Mouse (Mus musculus) forebrain, postnatal 0 days (tissue): Measurements from ENCODE around the gene Atxn7l2. TPM values are rescaled to one million over a fixed set of nuclear protein-coding genes. Genes with fewer than 3 reads are reported as not detected.

ENCODE experiments used
- ATAC-seq: fragments of 200-750 bp; cut with Nextera tagmentation; 2 replicates; pipeline ENCODE4 v1.8.0; 2017; ENCODE audit warnings: mild to moderate bottlenecking, moderate library complexity
- DNase-seq: peaks from one replicate; pipeline ENCODE4 v3.0.0-alpha.2; 2015
- H3K27ac ChIP-seq: fragments of 300-500 bp; sonication (generic); 2 replicates; pipeline ENCODE4 v1.5.1; 2014; ENCODE audit warnings: low read depth, mild to moderate bottlenecking, antibody characterized with exemption, low read length, moderate library complexity, mixed read lengths
- H3K27me3 ChIP-seq: fragments of 300-500 bp; sonication (generic); 2 replicates; pipeline ENCODE4 v1.6.1; 2014; ENCODE audit warnings: mild to moderate bottlenecking, low read length, mixed read lengths; ENCODE audit not compliant: insufficient read depth
- H3K36me3 ChIP-seq: fragments of 300-500 bp; sonication (generic); 2 replicates; pipeline ENCODE4 v1.6.1; 2014; ENCODE audit warnings: mild to moderate bottlenecking, moderate library complexity; ENCODE audit not compliant: insufficient read depth
- H3K4me1 ChIP-seq: fragments of 300-500 bp; sonication (generic); 2 replicates; pipeline ENCODE4 v1.6.1; 2014; ENCODE audit warnings: antibody characterized with exemption; ENCODE audit not compliant: insufficient read depth
- H3K4me2 ChIP-seq: fragments of 300-500 bp; sonication (generic); 2 replicates; pipeline ENCODE4 v1.6.1; 2014; ENCODE audit warnings: low read depth, mild to moderate bottlenecking, moderate library complexity
- H3K4me3 ChIP-seq: fragments of 300-500 bp; sonication (generic); 2 replicates; pipeline ENCODE4 v1.5.1; 2014; ENCODE audit warnings: low read depth, low read length, mixed read lengths
- H3K9ac ChIP-seq: fragments of 300-500 bp; sonication (generic); 2 replicates; pipeline ENCODE4 v1.6.1; 2014; ENCODE audit warnings: mild to moderate bottlenecking
- H3K9me3 ChIP-seq: fragments of 300-500 bp; sonication (generic); 2 replicates; pipeline ENCODE4 v1.6.1; 2016; ENCODE audit warnings: low read length
- CTCF ChIP-seq: sonication (generic); IDR thresholded peaks from 2 replicates; pipeline ENCODE4 v1.5.1; 2016; ENCODE audit warnings: antibody characterized with exemption, control low read depth, low read depth
- WGBS: fragments of 180-500 bp; shearing (Covaris S2); extraction: QIAGEN DNeasy Blood & Tissue Kit; methylation state at CpG from one replicate; pipeline ENCODE4 v1.1.7; 2014; 5-methylcytosine and 5-hydroxymethylcytosine counted together
- polyA plus RNA-seq: library from polyadenylated mRNA; unstranded; fragments of >200 nt; fragmentation: Nextera tagmentation; extraction: Ambion mirVana; gene quantifications from 2 replicates; pipeline ENCODE4 v1.2.1, GENCODE M21; 2015
- total RNA-seq: library from RNA; depleted of rRNA; stranded (reverse); fragments of >200 nt; gene quantifications from 2 replicates; pipeline ENCODE4 v1.2.3, GENCODE M21; 2014

The Atxn7l2 gene
- total and polyA plus RNA-seq, 2 experiments from 2014 or later: 20.7 to 22.0 TPM

DNA sequence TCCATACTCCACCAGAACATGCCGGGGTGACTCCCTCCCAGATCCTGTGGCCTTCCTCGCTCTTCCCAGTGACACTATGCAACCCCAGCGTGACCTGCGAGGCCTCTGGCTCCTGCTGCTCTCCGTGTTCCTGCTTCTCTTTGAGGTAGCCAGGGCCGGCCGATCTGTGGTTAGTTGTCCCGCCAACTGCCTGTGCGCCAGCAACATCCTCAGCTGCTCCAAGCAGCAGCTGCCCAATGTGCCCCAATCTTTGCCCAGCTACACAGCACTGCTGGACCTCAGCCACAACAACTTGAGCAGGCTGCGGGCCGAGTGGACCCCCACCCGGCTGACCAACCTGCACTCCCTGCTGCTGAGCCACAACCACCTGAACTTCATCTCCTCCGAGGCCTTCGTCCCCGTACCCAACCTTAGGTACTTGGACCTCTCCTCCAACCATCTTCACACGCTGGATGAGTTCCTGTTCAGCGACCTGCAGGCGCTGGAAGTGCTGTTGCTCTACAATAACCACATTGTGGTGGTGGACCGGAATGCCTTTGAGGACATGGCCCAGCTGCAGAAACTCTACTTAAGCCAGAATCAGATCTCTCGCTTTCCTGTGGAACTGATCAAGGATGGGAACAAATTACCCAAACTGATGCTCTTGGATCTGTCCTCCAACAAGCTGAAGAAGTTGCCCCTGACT is 23.5 kb downstream of the Atxn7l2 start:
- ATAC-seq: no peak; the same call in 1 of the 2 replicates
- H3K27ac ChIP-seq: no peak overlapping the region
- no peak for DNase-seq
- no peaks in the 10 kb centered on the region for H3K9me3 ChIP-seq
- H3K36me3 ChIP-seq: peaks cover 9% of the 10 kb centered on the region
- peak overlapping the region; percentile 76 for H3K4me3 ChIP-seq
- H3K4me2 ChIP-seq: peak overlapping the region; percentile 85
- H3K27me3 ChIP-seq: no peaks in the 10 kb centered on the region
- no peak for TF ChIP-seq CTCF
- H3K4me1 ChIP-seq: peaks cover 15% of the 10 kb centered on the region
- 66% methylated on average over 20 of the region's 20 CpGs for WGBS
- H3K9ac ChIP-seq: peak overlapping the region; percentile 75; the same call in 1 of the 2 replicates

DNA sequence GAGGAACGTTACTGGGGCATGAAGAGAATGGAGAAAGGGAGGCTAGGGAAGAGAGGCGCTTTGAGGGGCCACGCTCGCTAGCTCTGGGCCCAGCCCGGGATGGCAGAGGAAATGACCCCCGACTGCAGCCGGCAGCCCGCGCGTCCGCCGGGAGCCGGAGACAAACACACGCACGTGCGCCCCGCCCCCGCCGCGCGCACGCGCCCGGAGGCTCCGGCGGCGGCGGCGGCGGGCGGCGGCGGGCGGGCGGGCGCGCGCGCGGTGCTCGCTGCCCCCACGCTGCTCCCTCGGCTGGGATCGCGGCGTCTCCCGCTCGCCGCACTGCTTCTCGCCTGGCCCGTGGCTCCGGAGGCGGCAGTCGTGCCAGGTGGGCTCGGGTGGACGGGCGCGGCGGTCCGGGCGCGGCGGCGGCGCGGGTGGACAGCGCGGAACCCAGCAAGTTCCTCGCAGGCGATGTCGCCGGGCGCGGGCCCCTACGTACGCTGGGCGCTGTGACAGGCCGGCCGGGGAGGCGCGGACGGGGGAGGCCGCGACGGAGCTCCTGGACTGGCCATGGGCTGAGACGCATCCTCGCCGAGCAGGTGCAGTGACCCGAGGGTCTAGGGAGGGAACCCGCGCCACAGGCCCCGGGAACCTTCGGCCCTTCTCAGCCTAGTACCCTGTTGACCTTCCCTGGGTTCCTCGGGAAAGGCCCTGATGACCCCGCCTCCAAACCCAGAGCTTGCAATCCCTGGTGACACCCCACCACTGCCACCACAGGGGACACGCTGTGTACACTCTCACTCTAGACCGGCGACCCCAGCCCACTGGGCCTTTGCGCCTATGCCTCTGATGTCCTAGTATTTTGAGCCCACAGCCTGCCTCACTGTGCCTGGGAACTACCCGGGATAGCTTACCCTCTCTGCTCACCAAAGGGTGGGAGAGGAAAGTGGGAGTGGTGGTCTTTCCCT is 24.4 kb downstream of the Atxn7l2 start, which contains the start of gene Amigo1:
Gene Amigo1, plus strand, starts transcription at position 238 of the 950 bp plus-strand sequence.
- Histone ChIP-seq H3K9ac (peak within 1 kb of the TSS; percentile 75), H3K4me2 (peak within 1 kb of the TSS; percentile 85), H3K9me3 (no peaks in the 10 kb centered on the region), H3K4me1 (peaks cover 15% of the 10 kb centered on the region), H3K36me3 (peaks cover 9% of the 10 kb centered on the region), H3K4me3 (peak within 1 kb of the TSS; percentile 76), H3K27ac (peak within 1 kb of the TSS; percentile 54), H3K27me3 (no peaks in the 10 kb centered on the region)
- no peak for TF ChIP-seq CTCF
- ATAC-seq (peak; percentile 73), DNase-seq (peak; percentile 62)
- 1% methylated on average over 65 of the region's 100 CpGs for WGBS

DNA sequence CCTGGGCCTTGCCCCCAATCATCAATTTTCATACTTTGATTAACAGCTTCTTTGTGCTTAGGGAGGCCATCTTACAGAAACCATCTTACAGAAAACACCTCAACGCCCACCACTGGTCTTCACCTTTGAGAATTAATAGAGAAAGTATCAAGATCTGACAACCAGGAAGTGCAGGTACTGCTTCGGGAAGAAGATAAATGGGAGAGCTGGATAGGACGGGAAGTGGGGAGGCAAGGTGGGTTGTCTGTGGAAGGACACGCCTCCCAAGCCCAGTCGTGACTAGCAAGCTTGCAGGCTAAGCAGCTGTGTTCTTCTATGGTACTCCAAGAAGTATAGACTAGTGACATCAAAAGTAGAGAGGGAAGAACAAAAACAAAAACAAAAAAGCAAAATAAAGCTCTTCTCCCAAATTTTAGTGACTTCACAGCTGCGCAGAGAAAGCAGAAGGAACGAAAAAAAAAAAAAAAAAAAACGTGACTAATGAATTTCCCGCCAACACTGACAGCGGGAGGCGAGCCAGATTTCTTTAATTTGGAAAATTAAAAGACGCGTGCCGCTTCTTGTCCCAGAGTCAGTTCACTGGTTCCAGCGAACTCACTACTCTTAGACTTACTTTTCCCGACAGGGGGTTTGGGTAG is 25.2 kb downstream of the Atxn7l2 start:
- peak overlapping the region; percentile 85 for H3K4me2 ChIP-seq
- no peak overlapping the region; the same call in 1 of the 2 replicates for H3K27ac ChIP-seq
- TF ChIP-seq CTCF: no peak
- no peaks in the 10 kb centered on the region for H3K27me3 ChIP-seq
- H3K4me3 ChIP-seq: peak overlapping the region; percentile 76
- H3K4me1 ChIP-seq: peaks cover 15% of the 10 kb centered on the region
- DNase-seq (no peak), ATAC-seq (peak; percentile 40; the same call in 1 of the 2 replicates)
- WGBS: 4% methylated on average over 16 of the region's 16 CpGs
- H3K36me3 ChIP-seq: peaks cover 6% of the 10 kb centered on the region
- H3K9me3 ChIP-seq: no peaks in the 10 kb centered on the region
- peak overlapping the region; percentile 75 for H3K9ac ChIP-seq

DNA sequence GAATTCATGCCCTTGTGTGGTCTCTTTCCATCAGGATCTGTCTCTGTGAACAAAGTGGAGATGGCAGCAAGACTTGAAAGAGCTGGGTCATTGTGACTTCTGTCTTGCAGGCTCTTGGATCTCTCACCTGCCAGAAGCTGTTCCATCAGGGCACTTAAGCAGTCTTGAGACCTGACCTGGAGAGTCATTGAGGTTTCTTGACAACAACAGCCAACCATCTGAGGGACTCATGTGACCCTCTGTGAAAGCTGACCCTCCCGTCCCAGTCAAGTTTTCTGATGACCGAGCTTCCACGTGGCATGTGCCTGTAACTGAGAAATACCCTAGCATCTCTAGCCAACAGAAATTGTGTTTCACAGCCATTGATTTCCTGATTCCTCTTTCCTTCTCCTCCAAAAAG is 26.0 kb downstream of the Atxn7l2 start:
- Histone ChIP-seq H3K9ac (no peak overlapping the region), H3K9me3 (no peaks in the 10 kb centered on the region), H3K4me2 (no peak overlapping the region), H3K4me3 (no peak overlapping the region), H3K36me3 (peaks cover 5% of the 10 kb centered on the region), H3K4me1 (peaks cover 15% of the 10 kb centered on the region), H3K27ac (no peak overlapping the region), H3K27me3 (no peaks in the 10 kb centered on the region)
- WGBS: 87% methylated on average over 3 of the region's 3 CpGs
- TF ChIP-seq CTCF: no peak
- no peak for ATAC-seq
- no peak for DNase-seq

DNA sequence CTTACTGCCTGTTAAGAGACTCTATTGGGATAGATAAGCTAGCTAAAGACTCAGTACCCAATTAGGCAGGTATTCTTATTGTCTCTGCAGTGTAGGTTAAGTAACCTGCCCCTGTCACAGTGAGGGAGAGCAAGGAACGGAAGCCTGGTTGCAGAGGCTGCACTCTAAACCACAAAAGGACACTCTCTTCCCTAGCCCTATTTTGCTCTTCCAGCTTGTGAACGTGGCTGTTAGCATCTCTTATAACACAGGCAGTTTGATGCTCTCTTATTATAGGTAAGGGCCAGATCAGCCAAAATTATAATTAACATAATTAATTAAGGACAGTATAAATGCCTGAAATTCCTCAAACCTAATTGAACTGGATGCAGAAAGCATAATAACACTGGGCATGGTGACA is 30.2 kb downstream of the Atxn7l2 start:
- no peak for ATAC-seq
- no peak for TF ChIP-seq CTCF
- WGBS: 19% methylated on average over 2 of the region's 2 CpGs

DNA sequence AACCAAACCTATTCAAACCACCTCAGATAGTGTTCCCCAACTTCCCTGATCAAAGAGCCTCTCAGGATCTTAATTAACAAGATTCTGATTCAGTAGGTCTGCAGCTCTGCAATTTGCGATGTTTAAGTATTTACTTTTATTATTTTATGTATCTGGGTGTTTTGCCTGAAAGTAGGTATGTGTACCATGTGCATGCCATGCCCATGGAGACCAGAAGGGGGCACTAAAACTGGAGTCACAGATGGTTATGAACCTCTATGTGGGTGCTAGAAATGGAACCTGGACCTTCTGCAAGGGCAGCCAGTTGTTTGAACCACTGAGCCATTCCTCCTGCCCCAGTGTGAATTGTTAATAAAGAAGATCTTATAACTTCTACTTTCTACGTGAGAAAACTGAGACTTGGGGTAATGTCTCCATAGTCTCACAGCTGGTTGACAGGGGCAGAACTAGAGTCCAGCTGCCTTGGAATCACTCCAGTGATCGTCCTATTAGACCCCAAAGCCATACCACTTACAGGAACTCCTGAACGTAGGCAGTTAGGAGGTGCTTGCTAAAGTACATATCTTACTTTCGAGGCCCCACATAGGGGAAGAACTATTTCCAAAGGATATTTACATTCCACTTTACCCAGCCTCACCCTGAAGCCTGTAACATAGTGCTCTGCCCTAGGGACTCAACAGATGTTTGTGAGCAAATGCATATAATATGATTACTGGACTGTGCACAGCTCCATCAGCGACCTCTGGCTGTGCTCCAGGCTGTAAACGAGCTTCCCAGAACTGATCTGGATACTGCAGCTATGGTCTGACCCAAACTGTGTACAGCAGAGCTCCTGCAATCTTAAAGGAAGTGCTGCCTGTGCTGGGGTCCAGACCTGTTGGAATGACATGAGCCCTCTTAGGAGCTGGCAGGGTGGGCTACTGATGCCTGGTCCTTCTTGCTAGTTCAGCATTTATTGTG is 31.7 kb downstream of the Atxn7l2 start:
- no peak overlapping the region for H3K4me3 ChIP-seq
- WGBS: 77% methylated on average over 7 of the region's 7 CpGs
- H3K4me1 ChIP-seq: peaks cover 7% of the 10 kb centered on the region; the same call in 1 of the 2 replicates
- ATAC-seq: no peak
- H3K36me3 ChIP-seq: no peaks in the 10 kb centered on the region
- DNase-seq: no peak
- H3K9me3 ChIP-seq: no peaks in the 10 kb centered on the region
- no peak overlapping the region for H3K9ac ChIP-seq
- H3K27me3 ChIP-seq: no peaks in the 10 kb centered on the region
- 0 out of 2 replicates have a peak, but pooled peaks have one; percentile 13 for TF ChIP-seq CTCF
- H3K4me2 ChIP-seq: no peak overlapping the region
- no peak overlapping the region for H3K27ac ChIP-seq

More for the DNA sequence above, 30.2 kb downstream of the Atxn7l2 start:
- H3K36me3 ChIP-seq: no peaks in the 10 kb centered on the region
- no peaks in the 10 kb centered on the region for H3K9me3 ChIP-seq
- no peak overlapping the region for H3K9ac ChIP-seq
- H3K4me2 ChIP-seq: no peak overlapping the region
- H3K27me3 ChIP-seq: no peaks in the 10 kb centered on the region
- DNase-seq: no peak
- H3K27ac ChIP-seq: no peak overlapping the region
- H3K4me1 ChIP-seq: peaks cover 2% of the 10 kb centered on the region; the same call in 1 of the 2 replicates
- H3K4me3 ChIP-seq: no peak overlapping the region
